Mouse (Mus musculus) brain, embryonic 14.5 days (tissue): ENCODE results near the gene Chkb.

Experiments
- CTCF ChIP-seq: fragments of 200-500 bp; IDR thresholded peaks from 2 replicates; pipeline ENCODE4 v1.5.1; 2012; ENCODE audit warnings: inconsistent platforms, mild to moderate bottlenecking, moderate library complexity, borderline replicate concordance; ENCODE audit not compliant: insufficient read depth, insufficient read length; ENCODE audit errors: extremely low read depth
- POLR2A ChIP-seq: fragments of 200-500 bp; IDR thresholded peaks from 2 replicates; pipeline ENCODE4 v1.6.1; 2012; ENCODE audit warnings: mild to moderate bottlenecking, inconsistent platforms, borderline replicate concordance; ENCODE audit not compliant: poor library complexity, insufficient read depth, insufficient read length, severe bottlenecking; ENCODE audit errors: extremely low read depth

- TF ChIP-seq CTCF (no peak), POLR2A (no peak)
Observed at GRCm38 (mm10) chr15:89410118-89410517, 19.6 kb downstream of the Chkb start, which contains the start of gene Syce3.
